ENCODE assay signal across 13 mouse cellular contexts in the genomic region with DNA sequence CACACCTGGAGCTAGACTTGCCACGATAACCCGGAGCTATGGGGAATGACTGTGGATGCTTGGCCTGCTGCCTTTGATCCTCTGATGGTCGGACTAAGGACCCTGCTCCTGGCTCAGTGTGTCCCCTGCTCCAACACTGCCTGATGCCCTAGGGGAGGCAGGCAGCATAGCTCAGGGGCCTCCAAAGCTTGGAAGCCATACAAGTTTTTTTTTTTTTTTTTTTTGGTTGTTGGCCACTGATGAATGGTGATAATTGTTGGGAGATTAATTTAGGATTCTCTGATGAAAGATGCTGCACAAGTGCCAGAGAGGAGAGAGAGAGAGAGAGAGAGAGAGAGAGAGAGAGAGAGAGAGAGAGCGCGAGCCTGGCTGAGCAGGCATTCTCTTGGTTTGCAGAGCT.
"Had no signal": no experiment of that assay in that cellular context is flagged by ENCODE, and none has a peak within 500 bp of the region (broad histone marks: within the 10 kb centered on the region; RNA-seq: fewer than 3 reads in every experiment).

No protein-coding gene starts in this region.

- H3K36me3 ChIP-seq: limb, embryonic 10.5 days; liver, embryonic 15.5 days; midbrain, embryonic 13.5 days; neural tube, embryonic 12.5 days had no signal

- H3K4me3 ChIP-seq: layer of hippocampus, adult 2 months; limb, embryonic 10.5 days; liver, embryonic 15.5 days; midbrain, embryonic 13.5 days; neural tube, embryonic 12.5 days had no signal

- H3K4me2 ChIP-seq: liver, embryonic 11.5 days; liver, embryonic 15.5 days; midbrain, embryonic 13.5 days; neural tube, embryonic 12.5 days had no signal

- ATAC-seq: lung, postnatal 0 days; midbrain, embryonic 13.5 days had no signal

- DNase-seq: kidney, postnatal 10 days; kidney, postnatal 4 days; lung, adult 2 months; lung, postnatal 36 days; right cerebral cortex, postnatal 14 days; thymus, postnatal 36 days had no signal

- H3K27ac ChIP-seq: layer of hippocampus, adult 2 months; liver, embryonic 15.5 days; midbrain, embryonic 13.5 days; neural tube, embryonic 12.5 days had no signal

- H3K9me3 ChIP-seq: limb, embryonic 10.5 days; liver, embryonic 15.5 days; midbrain, embryonic 13.5 days; neural tube, embryonic 12.5 days had no signal

- H3K4me1 ChIP-seq: liver, embryonic 15.5 days; neural tube, embryonic 12.5 days had no signal

- H3K9ac ChIP-seq: liver, embryonic 15.5 days; midbrain, embryonic 13.5 days; neural tube, embryonic 12.5 days had no signal

- H3K27me3 ChIP-seq: liver, embryonic 15.5 days; neural tube, embryonic 12.5 days had no signal
